Comparison of ENCODE assay signal across 14 mouse cellular contexts in the genomic region with DNA sequence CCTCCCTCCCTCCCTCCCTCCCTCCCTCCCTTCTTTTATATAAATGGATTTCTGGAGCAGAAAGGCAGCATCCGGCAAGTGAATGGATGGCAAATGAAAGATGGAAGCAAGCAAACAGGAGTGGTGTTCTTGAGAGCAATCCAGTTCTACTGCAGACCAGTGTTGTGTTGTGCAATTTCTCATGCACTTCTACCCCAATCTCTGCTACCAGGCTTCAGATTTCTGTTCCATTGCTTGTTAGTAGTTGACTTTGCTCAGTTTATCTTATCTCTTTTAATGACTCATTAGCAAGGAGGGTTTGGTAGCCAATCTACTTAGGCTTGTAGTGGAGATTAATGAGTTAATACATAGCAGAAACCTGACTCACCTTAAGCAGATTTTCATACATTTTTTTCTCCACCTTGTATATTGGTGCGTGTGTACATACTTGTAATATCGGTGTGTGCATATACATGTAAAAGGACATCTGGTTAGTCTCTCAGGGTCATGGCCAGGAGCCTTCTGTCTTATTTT.
DNase-seq lines count a peak whose midpoint lies in the region; ATAC-seq and TF ChIP-seq lines count a peak whose summit lies in the region.
"Had no signal": no experiment of that assay in that cellular context is flagged by ENCODE, and none has a peak within 500 bp of the region (broad histone marks: within the 10 kb centered on the region; RNA-seq: fewer than 3 reads in every experiment).

No protein-coding gene starts in this region.

- no peak overlapping the region for H3K4me3 ChIP-seq in intestine, embryonic 16.5 days (ENCODE audit: low read length)
- H3K4me3 ChIP-seq in small intestine, adult 2 months (ENCODE audit: low read depth, low read length), result no peak overlapping the region
- no peak overlapping the region for H3K4me3 ChIP-seq in stomach, postnatal 0 days (ENCODE audit: low read depth, low read length)
- H3K4me3 ChIP-seq: embryonic facial prominence, embryonic 10.5 days; embryonic facial prominence, embryonic 12.5 days; erythroblast, embryonic 14.5 days; forebrain, embryonic 10.5 days; forebrain, embryonic 12.5 days had no signal

- no peaks in the 10 kb centered on the region for H3K27me3 ChIP-seq in intestine, embryonic 16.5 days (replicated peaks; ENCODE audit: control insufficient read depth, insufficient read depth, low read length)
- H3K27me3 ChIP-seq in small intestine, adult 2 months (ENCODE audit: control insufficient read depth, insufficient read depth, low read length), result no peaks in the 10 kb centered on the region
- no peaks in the 10 kb centered on the region for H3K27me3 ChIP-seq in stomach, postnatal 0 days (ENCODE audit: control insufficient read depth, insufficient read depth, low read length)
- H3K27me3 ChIP-seq: embryonic facial prominence, embryonic 12.5 days; forebrain, embryonic 12.5 days had no signal

- TF ChIP-seq EP300 in stomach, postnatal 0 days (optimal IDR thresholded peaks at IDR 0.05), result no peak

- WGBS in intestine, embryonic 16.5 days, result 71% methylated on average over 3 of the region's 3 CpGs
- 44% methylated on average over 3 of the region's 3 CpGs for WGBS in small intestine, adult 2 months
- WGBS in stomach, postnatal 0 days, result 72% methylated on average over 3 of the region's 3 CpGs

- peak; percentile 17 for DNase-seq in 416B (ENCODE audit: low read depth)
- DNase-seq in stomach, postnatal 0 days (ENCODE audit: low spot score), result no peak
- DNase-seq in kidney, postnatal 14 days, result no peak
- no peak for DNase-seq in embryo, embryonic 9.5 days (ENCODE audit: extremely low spot score)
- DNase-seq: adrenal gland, adult 2 months; adrenal gland, postnatal 25 days had no signal

- no peak for TF ChIP-seq CTCF in small intestine, adult 2 months (IDR thresholded peaks at IDR 0.05; ENCODE audit: extremely low read depth, insufficient read length, insufficient replicate concordance, low read depth, low read length)
- TF ChIP-seq CTCF in stomach, postnatal 0 days (IDR thresholded peaks at IDR 0.05; ENCODE audit: low read depth), result no peak

- no peaks in the 10 kb centered on the region for H3K9me3 ChIP-seq in intestine, embryonic 16.5 days (ENCODE audit: control insufficient read depth, low read length)
- H3K9me3 ChIP-seq in stomach, postnatal 0 days (ENCODE audit: control insufficient read depth, low read length), result no peaks in the 10 kb centered on the region
- H3K9me3 ChIP-seq: embryonic facial prominence, embryonic 10.5 days; embryonic facial prominence, embryonic 12.5 days; forebrain, embryonic 10.5 days; forebrain, embryonic 12.5 days had no signal

- H3K4me2 ChIP-seq in intestine, embryonic 16.5 days (ENCODE audit: low read depth, low read length), result no peak overlapping the region
- no peak overlapping the region for H3K4me2 ChIP-seq in stomach, postnatal 0 days (replicated peaks; ENCODE audit: low read depth)
- H3K4me2 ChIP-seq: embryonic facial prominence, embryonic 12.5 days; forebrain, embryonic 12.5 days had no signal

- H3K27ac ChIP-seq in intestine, embryonic 16.5 days (ENCODE audit: low read length), result peak overlapping the region; percentile 68
- H3K27ac ChIP-seq in small intestine, adult 2 months (ENCODE audit: insufficient read depth, low read depth, low read length), result peak overlapping the region; percentile 85
- H3K27ac ChIP-seq in stomach, postnatal 0 days (replicated peaks), result no peak overlapping the region
- H3K27ac ChIP-seq: embryonic facial prominence, embryonic 10.5 days; embryonic facial prominence, embryonic 12.5 days; forebrain, embryonic 10.5 days; forebrain, embryonic 12.5 days had no signal

- peak; percentile 88 for ATAC-seq in intestine, embryonic 16.5 days
- peak; percentile 84 for ATAC-seq in stomach, postnatal 0 days (ENCODE audit: low FRiP score, low TSS enrichment)
- no peak for ATAC-seq in erythroblast, adult 5-6 weeks (replicated peaks; ENCODE audit: low FRiP score, poor library complexity, severe bottlenecking)

- no peak overlapping the region for H3K9ac ChIP-seq in intestine, embryonic 16.5 days (ENCODE audit: low read depth, low read length)
- H3K9ac ChIP-seq in stomach, postnatal 0 days (ENCODE audit: low read length), result no peak overlapping the region
- H3K9ac ChIP-seq: embryonic facial prominence, embryonic 12.5 days; forebrain, embryonic 12.5 days had no signal

- no peaks in the 10 kb centered on the region for H3K36me3 ChIP-seq in intestine, embryonic 16.5 days (ENCODE audit: control insufficient read depth, insufficient read depth, low read length)
- no peaks in the 10 kb centered on the region; the same call in 1 of the 2 replicates for H3K36me3 ChIP-seq in small intestine, adult 2 months (ENCODE audit: control insufficient read depth, insufficient read depth, low read length)
- H3K36me3 ChIP-seq in stomach, postnatal 0 days (ENCODE audit: control insufficient read depth, insufficient read depth, low read length), result no peaks in the 10 kb centered on the region
- H3K36me3 ChIP-seq: embryonic facial prominence, embryonic 10.5 days; embryonic facial prominence, embryonic 12.5 days; forebrain, embryonic 10.5 days; forebrain, embryonic 12.5 days had no signal

- no peak for TF ChIP-seq POLR2A in small intestine, adult 2 months (IDR thresholded peaks at IDR 0.05; ENCODE audit: low read depth, low read length)

- H3K4me1 ChIP-seq in intestine, embryonic 16.5 days (ENCODE audit: control insufficient read depth, insufficient read depth, low read length), result no peaks in the 10 kb centered on the region
- no peaks in the 10 kb centered on the region; the same call in 1 of the 2 replicates for H3K4me1 ChIP-seq in small intestine, adult 2 months (ENCODE audit: control insufficient read depth, insufficient read depth, insufficient read length, low read length)
- H3K4me1 ChIP-seq in stomach, postnatal 0 days (replicated peaks; ENCODE audit: control insufficient read depth, insufficient read depth), result no peaks in the 10 kb centered on the region
- H3K4me1 ChIP-seq: embryonic facial prominence, embryonic 10.5 days; embryonic facial prominence, embryonic 12.5 days; forebrain, embryonic 10.5 days; forebrain, embryonic 12.5 days had no signal
